Mouse (Mus musculus): Measurements from ENCODE around the gene Rasl12.

Rasl12 gene

DNA sequence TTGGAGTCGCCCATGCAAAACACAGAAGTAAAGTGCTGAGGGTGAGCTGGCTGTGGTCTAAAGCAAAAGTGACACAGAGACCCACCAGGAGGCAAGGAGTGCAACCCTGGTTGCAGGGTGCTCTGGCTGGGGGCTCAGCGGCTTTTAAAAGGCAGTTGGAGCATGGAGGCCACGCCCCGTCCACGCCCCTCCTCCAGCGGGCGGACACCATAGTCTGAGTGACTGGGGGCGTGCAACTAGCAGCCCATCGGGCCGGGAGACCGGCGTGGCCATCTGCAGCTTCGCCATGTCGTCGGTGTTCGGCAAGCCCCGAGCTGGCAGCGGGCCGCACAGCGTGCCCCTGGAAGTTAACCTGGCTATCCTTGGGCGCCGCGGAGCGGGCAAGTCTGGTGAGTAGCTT is at the start of gene Rasl12:
Gene Rasl12 (plus strand): TSS at position 228 of the 400 bp plus-strand sequence.
- peak; percentile 39 to 45 for DNase-seq (ENCODE audit: low spot score in 2 of 2)

DNA sequence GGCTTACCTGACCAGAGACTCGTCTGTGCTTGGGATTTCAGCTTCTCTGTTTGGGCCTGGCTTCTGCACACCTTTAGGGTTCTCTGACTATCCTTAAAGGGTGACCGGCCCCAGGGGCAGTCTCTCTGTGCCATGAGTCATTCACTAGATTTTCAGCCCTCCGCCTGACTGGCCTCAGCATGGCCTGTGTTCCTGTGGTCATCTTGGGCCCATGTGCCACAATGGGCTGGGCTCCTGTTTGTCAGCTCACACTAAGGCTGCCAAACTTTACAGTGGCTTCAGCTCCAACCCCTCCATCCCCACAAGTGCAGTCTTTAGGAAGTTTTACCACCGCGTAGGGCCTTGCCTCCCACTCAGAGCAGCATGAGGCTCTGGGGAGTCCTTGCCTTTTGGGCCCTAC is 45.1 kb upstream of the Rasl12 start:
- DNase-seq (ENCODE audit: low spot score in 2 of 2), result no peak

DNA sequence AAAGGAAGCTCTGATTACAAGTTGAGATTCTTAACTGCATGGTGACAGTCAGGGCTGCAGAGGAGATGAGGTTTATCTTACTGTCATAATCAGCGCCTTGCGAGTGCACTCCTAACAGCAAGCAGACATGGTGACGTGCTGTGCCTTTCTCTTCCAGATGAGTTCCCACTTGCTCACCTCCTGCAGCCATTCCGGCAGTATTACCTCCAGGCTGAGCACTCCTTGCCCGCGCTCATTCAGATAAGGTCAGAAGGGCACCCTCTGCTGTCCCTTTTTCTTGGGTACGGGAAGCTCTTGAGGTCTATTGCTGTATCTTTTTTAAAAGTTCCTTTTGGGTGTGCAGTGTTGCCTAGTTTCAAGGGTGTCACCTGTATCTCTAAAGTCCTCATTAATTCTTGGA is 41.7 kb upstream of the Rasl12 start:
- no peak for DNase-seq (ENCODE audit: low spot score in 2 of 2)

DNA sequence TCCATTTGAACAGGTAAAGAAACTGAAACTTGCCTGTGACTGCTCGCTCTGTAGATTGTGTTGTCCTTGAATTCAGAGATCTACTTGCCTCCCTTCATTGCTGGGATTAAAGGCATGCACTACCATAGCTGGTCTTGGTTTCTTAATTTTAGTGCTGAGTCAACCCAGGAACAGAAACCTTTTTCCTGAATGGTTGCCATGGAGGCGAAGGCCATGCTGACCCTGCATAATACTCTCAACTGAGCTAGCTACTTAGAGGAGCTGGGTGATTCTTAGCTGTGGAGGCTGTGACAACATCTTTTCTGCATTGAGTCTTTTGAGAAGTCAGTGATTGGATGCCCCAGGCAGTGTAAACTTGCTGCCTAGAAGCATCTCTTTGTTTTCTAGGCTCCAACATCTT is 41.3 kb upstream of the Rasl12 start:
- DNase-seq (ENCODE audit: low spot score in 2 of 2), result no peak

DNA sequence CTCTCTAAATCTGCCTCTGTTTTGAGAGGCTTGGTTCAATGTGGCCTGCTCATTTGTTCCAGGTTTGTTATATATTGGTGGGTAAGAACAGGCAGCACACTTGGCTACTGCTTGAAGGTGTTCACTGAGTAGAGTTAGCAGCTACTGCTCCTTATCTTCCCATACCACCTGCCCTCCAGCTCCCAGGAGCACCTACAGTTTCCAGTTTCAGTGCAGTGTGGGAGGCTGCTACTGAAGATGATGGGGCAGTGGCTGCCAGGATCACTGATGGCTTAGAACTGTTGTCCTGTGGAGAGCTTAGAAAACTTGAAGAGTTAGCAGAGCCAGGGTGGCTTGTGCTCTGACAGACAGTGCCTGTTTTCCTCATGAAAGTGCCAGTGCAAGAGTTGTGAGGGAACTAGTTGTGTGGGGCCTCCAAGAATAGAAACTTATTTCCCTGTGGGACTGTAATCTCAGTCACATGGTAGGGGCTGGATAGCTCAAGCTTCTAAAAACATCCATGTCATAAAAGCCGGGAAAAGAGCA is 39.3 kb upstream of the Rasl12 start:
- no peak for DNase-seq (ENCODE audit: low spot score in 2 of 2)

DNA sequence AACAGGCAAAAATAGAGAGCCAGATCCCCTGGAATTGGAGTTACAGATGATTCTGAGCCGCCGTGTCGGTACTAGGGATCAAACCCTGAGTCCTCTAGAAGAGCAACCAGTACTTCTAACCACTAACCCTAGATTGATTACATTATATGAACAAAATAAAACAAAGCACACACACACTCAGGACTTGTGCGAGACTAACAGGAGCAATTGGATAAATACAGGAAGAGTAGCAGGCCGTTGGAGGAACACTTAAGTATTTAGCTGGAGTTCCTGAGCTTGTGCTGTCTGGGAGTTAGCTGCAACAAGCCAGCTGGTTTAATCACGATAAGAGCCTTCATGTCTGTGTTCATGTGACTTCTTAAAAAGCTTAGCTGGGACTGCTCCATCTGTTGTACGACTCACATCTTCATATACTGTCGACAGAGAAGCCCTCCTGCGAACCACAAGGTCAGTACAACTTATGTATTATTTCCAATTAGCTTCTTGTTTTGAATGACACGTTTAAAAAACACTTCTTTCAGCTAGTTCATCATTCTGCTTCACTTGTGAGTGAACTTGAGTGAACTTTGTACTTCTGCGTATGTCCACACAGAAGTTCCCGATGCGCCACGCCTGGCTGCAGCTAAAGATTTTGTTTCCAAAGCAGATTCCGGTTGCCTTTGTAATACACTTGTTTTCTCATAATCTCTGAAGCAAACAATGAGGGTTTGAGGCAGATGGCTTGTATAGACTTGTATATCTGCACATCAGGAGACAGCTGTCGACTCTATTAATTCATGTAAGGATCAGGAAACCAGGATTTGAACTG is 37.5 kb upstream of the Rasl12 start, which contains the start of gene Ubap1l:
Gene Ubap1l (plus strand): TSS at position 401 of the 808 bp plus-strand sequence.
- DNase-seq (ENCODE audit: low spot score in 2 of 2), result no peak

DNA sequence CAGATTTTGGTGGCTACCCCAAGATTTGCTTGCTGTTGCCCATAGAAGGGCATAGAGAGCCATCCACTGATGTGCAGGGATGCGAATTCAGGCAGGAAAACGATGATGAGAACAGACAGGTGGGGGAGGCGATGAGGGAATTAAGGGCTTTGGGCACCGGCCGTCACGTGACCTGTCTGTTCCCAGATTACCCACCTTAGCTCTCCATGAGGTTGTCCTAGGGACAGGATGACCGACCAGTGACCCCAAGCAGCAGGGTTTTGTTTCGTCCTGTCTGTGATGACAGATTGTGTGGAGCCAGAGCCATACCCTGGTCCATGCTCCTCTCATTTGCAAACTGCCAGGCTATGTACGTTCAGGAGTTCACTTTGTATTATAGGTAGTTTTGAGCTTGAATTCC is 34.6 kb upstream of the Rasl12 start:
- no peak for DNase-seq (ENCODE audit: low spot score in 2 of 2)

DNA sequence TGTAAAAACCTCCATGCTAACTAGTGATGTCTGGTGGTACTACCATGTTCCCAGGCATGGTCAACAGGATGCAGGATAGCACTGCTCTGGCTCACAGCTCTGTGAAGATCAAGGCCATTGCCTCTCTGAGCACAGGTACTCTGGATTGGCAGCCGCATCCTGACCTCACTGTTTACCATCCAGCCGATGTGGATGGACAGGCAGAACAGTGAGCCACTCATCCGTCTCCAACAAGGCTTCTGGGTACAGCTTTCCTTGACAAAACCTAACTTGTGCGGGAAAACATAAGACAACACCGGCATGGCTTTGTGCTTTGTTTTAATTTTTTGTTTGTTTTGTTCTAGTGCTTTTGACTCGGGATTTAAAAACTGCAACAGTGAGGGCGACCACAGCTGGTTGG is 32.6 kb upstream of the Rasl12 start:
- DNase-seq (ENCODE audit: low spot score in 2 of 2), result no peak

DNA sequence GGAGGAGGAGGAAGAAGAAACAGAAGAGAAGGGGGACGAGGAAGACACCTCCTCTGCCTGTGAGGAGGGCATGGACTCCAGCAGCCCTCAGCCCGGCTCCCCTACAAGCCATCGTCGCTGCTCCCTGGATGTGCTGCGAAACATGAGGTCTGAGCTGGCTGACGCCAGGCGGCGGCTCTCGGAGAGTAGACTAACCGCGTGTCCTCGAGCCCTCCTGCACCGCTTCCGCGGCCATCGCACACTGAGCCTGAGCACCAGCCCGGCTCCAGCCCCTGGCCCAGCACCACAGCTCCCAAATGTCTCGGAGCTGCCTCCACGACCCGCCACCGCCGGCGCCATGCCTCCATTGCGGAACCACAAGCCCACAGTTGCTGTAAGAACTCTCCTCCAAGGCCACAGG is 26.6 kb upstream of the Rasl12 start:
- DNase-seq (ENCODE audit: low spot score in 2 of 2), result no peak

DNA sequence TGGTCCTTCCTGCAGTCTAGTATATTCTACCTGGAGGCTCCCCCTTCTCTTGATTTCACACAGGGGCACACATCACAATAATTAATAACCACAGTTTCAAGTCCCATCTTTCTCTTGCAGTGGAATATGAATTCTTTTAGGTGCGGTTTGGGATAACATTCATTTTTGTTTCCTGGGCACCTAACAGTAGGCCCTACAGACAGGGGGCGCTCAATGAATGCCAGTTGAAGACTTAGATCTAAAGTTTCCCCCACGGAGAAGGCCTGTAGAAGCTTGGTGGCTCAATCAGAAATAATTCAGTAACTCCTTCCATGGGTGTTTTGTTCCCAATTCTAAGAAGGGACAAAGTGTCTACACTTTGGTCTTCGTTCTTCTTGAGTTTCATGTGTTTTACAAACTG is 25.9 kb upstream of the Rasl12 start:
- DNase-seq (ENCODE audit: low spot score in 2 of 2), result peak in 1 of 2 experiments; percentile 18

DNA sequence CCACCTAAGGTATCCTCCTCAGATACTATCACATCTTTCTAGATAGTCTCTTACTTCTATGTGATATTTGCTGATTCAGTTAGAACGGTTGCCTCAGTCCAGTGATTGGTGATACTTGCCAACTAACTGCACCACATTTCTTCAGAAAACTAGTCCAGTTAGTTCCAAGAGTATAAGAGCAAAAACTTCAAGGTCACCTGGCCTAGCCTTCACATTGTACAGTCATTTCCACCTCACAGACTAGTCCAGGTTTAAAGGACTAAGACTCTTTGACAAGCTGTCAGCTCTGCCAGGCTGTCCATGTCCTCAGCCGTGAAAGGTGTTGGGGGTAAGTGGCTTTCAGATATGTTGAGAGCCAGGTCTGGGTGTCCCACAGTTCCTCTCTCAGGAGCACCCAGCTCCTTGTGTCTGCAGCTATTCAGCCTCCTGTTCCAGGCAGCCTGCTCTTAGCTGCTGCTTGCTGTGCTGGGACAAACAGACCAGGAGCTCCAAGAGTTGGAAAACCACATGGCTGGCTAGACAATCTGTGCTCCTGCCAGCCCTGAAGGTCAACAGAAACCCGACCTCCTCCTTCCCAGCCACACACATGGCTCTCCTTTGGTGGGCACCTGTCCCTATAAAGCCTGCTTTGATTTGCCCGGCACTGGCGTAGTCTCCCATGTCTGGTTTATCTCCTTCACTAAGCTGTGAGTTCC is 23.7 kb upstream of the Rasl12 start:
- DNase-seq (ENCODE audit: low spot score in 2 of 2), result no peak

DNA sequence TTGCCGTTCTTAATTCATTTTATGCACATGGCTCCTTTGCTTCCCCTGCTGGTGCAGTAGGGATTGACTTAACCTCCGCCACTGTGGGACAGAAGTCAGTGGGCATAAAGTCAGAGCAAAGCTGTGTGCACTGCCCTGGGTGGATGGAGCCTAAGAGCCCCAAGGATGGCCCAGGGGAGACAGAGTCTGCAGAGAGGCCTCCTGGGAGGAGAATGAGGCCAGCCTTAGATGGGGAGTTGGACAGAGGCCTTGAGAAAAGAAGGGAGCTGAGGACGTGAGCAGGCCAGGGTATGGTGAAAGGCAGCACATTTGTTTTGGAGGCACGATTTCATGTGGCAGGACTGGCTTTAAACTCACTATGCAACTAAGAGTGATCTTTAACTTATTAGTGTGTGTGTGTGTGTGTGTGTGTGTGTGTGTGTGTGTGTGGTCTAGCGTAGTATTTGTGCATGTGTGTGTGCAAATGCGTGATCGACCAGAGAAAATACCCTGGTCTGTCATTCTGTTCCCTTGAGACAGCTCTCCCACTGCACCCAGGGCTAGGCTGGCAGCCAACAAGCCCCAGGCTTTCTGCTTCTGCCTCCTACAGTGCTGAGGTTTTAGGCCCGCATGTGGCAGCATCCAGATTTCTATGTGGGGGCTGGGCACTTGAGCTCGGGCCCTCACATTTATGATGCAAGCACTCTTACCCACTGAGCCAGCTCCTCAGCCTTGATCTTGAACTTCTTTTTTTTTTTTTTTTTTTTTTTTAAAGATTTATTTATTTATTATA is 23.0 kb upstream of the Rasl12 start:
- DNase-seq (ENCODE audit: low spot score in 2 of 2), result peak; percentile 78 to 79

DNA sequence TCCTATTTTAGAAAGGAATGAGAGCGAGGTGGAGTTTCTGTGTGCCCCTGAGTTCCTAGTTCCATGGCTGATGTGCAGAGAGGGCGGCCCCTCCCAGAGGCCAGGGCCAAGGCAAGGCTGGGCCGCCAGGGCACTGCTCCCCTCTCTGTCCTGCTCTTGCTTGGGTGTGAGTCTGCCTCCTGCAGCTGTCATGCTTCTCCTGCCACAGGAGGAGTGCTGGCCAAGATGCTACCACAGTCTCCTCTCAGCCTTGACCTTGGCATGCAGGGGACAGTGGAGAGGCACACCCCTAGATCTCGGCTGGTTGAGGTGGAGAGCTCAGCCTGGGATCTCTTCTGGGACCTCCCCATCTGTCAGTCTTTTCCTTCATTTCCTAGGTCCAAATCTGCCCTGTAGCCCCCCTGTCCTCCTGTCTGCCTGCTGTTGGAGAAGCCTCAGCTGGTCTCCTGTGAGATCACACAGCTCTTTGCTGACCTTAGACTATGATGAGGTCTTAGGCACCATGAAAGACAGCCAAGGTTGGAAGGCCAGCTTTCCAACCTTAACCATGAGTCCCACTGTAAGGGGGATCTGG is 17.2 kb upstream of the Rasl12 start:
- DNase-seq (ENCODE audit: low spot score in 2 of 2), result no peak

DNA sequence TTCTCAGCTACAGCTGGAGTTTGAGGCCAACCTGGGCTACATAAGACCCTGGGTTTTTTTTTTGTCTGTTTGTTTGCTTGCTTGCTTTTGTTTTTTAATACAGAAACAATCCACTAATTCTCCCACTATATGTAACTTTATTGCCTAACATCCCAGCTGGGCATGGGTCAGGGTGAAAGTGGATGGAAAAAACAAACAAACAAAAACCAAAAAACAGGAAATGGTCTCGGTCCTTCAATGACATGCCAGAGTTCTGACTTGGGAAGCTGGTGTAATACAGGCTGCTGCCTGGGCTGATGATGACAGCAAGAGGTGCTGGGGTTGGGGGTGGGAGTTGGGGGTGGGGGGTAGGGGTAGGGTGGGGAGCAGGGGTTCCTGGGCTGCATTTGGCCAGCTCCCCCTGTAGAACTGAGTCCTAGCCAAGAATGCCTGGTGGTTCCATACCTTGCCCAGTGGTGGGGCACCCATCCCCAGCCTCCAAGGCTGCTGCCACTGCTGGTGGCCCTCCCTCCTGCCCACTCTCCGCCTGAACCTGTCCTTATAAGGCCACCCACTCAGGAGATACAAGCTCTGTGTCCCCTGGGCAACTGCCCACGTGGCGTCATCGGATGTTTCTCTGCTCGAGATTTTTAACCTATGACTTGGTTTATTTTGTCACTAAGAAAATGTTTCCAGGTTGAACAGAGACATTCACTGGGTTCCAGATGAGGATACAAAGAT is 16.1 kb upstream of the Rasl12 start:
- no peak for DNase-seq (ENCODE audit: low spot score in 2 of 2)

DNA sequence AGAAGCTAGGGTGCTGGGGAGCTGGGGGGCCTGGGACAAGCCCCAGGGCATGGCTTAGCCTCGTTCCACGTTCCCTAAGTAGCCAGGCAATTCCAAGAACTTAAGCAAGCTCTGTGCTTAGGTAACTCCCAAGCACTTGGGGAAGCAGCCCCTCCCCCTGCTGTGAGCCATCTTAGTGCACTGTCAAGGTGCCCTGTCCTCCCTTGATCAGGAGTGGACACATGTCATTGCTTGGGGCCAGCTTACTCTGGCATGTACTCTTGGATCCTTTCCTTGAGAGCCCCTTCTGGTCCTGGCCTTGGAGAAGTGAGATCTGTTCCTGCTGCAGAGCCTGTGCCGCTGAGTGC is 15.6 kb upstream of the Rasl12 start:
- no peak for DNase-seq (ENCODE audit: low spot score in 2 of 2)

DNA sequence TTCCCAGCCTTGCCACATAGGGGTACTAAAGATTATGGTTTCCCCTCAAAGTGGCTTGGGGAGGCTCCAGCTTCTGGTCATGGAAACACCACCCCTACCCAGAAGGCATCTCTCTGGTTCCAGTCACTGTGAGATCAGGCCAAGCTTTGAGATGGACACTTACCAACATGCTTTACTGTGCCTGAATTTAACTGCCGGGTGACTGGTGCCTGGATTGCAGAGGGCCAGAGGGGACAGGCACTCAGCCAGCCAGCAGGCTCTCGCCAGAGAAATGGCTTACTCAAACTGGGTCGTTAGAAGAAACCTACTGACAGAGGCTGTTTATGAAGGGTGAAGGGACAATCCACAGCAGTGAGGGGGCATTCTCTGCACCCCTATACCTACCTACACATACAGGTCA is 14.0 kb upstream of the Rasl12 start:
- no peak for DNase-seq (ENCODE audit: low spot score in 2 of 2)

DNA sequence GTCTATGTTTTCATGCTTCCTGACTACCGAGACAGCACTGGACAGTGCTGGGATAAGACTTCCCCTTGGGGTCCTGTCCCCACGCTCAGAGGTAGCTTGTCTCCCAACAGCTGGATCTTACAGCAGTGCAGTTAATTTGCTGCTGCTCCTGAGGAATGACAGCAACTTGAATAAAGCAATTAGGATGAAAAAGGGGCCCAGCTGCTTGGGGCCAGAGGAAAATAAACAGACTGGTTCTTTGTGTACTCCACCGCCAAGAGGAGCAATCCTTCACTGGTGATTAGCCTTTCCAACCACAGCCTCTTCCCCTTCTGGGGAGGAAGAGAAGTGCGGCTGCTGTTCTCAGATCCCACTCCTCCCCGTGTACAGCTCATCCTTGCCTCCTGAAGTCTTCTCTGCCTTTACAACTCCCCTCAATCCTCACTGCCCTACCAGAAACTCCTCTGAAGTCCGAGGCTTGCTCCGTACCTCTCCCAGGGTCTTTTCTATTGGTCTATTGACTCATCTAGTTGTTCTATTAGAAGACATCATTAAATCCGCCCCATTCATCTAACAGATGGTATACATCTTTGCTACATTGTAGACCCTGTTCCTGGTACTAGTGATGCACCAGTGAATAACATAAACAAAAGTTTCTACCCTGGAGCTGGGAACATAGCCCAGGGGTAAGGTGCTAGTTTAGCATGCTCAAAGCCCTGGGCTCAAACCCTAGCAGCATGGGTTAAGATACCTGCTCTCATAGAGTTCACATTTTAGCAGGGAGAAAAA is 11.7 kb upstream of the Rasl12 start:
- no peak for DNase-seq (ENCODE audit: low spot score in 2 of 2)

DNA sequence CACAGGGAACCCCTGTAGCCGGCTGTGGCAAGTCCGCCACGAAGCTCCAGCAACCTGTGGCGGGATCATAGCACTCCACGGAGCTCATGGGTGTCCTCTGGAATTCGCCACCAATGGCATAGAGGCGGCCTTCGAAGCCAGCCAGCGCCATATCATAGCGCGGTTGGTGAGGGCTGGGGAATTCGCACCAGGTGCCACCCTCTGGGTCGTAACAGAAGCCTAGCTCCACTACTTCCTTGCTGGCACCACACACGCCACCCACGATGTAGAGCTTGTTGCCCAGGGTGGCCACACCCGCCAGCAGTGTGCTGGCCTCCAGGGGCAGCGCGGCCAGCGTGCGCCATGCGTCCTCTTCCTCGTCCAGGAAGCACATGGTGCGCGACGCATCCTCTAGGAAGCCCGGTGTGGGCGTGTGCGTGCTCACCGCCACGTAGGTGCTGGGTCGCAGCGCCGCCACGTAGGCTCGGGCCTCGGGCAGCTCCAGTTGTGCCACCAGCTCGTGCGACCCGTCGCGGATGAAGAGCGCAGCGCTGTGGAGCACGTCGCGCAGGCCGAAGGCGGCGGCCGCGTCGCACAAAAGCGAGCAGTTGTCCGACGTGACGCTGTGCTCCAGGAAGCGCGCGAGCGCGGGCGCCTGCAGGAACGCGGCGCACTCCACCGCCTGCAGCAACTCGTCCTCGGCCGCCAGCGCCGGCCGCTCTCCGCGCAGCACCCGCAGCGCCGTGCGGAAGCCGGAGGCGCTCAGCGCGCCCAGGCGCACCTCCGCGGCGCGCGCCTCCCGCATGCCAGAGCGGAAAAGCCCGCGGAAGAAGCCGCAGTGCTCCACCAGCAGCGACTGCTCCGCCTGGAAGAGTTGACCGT is 7.3 kb upstream of the Rasl12 start:
- DNase-seq (ENCODE audit: low spot score in 2 of 2), result no peak

DNA sequence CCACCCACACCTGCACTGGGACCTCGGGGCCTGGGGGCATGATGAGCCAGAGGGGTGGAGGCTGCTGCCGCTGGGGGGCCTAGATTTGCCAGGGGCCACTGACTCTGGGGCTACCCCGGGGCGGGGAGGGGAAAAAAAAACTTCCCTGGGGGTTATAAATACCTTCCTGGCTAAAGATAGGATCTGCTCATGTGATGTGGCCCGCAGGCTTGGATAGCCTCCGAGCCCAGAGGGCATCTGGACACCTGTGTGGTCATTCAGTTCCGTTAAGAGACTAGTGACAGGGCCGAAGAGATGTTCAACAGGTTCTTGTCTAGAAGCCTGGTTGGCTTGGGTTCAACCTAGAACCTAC is 6.7 kb upstream of the Rasl12 start, which contains the start of gene Kbtbd13:
Gene Kbtbd13 (minus strand): TSS at position 40 of the 352 bp plus-strand sequence.
- DNase-seq (ENCODE audit: low spot score in 2 of 2), result no peak
